Mouse (Mus musculus) thymus, adult 2 months (tissue): ENCODE data around the gene Prdm16. TPM values are rescaled to one million over a fixed set of nuclear protein-coding genes. Genes with fewer than 3 reads are reported as not detected.

ENCODE experiments used
- DNase-seq: peaks from one replicate; pipeline ENCODE4 v3.0.0; 2021
- H3K27ac ChIP-seq: fragments of 200-500 bp; 2 replicates; pipeline ENCODE4 v1.5.1; 2012; ENCODE audit warnings: low read length, control low read depth; ENCODE audit not compliant: control insufficient read depth, insufficient read depth
- H3K27me3 ChIP-seq: fragments of 200-500 bp; 2 replicates; pipeline ENCODE4 v1.6.1; 2012; ENCODE audit warnings: mild to moderate bottlenecking, low read length, moderate library complexity, mixed read lengths; ENCODE audit not compliant: control insufficient read depth, insufficient read depth
- H3K36me3 ChIP-seq: fragments of 200-500 bp; 2 replicates; pipeline ENCODE4 v1.6.1; 2012; ENCODE audit warnings: mild to moderate bottlenecking, low read length, moderate library complexity; ENCODE audit not compliant: control insufficient read depth, insufficient read depth
- H3K4me1 ChIP-seq: fragments of 200-500 bp; replicated peaks from 2 replicates; pipeline ENCODE4 v1.6.1; 2012; ENCODE audit warnings: low read length; ENCODE audit not compliant: control insufficient read depth, insufficient read depth
- H3K4me3 ChIP-seq: fragments of 200-500 bp; 2 replicates; pipeline ENCODE4 v1.5.1; 2012; ENCODE audit warnings: mild to moderate bottlenecking, low read length, control low read depth, moderate library complexity; ENCODE audit not compliant: control insufficient read depth, insufficient read depth
- CTCF ChIP-seq: fragments of 200-500 bp; IDR thresholded peaks from 2 replicates; pipeline ENCODE4 v1.5.1; 2012; ENCODE audit warnings: mild to moderate bottlenecking, control low read depth, low read length, moderate library complexity, borderline replicate concordance; ENCODE audit not compliant: control insufficient read depth, poor library complexity, insufficient read depth; ENCODE audit errors: extremely low read depth
- POLR2A ChIP-seq: fragments of 200-500 bp; IDR thresholded peaks from 2 replicates; pipeline ENCODE4 v1.6.1; 2012; ENCODE audit warnings: mild to moderate bottlenecking, low read length, control low read depth, moderate library complexity; ENCODE audit not compliant: control insufficient read depth, poor library complexity, insufficient read depth; ENCODE audit errors: extremely low read depth
- WGBS: fragments of 180-500 bp; shearing (Covaris S2); methylation state at CpG from one replicate; pipeline ENCODE4 v1.1.7; 2018; 5-methylcytosine and 5-hydroxymethylcytosine counted together
- polyA plus RNA-seq: library from polyadenylated mRNA; depleted of rRNA; stranded (reverse); fragments of >200 nt; gene quantifications from 2 replicates; pipeline ENCODE4 v1.2.3, GENCODE M21; 2012

The Prdm16 gene
- polyA plus RNA-seq, 1 experiment = 4.5 TPM

DNA sequence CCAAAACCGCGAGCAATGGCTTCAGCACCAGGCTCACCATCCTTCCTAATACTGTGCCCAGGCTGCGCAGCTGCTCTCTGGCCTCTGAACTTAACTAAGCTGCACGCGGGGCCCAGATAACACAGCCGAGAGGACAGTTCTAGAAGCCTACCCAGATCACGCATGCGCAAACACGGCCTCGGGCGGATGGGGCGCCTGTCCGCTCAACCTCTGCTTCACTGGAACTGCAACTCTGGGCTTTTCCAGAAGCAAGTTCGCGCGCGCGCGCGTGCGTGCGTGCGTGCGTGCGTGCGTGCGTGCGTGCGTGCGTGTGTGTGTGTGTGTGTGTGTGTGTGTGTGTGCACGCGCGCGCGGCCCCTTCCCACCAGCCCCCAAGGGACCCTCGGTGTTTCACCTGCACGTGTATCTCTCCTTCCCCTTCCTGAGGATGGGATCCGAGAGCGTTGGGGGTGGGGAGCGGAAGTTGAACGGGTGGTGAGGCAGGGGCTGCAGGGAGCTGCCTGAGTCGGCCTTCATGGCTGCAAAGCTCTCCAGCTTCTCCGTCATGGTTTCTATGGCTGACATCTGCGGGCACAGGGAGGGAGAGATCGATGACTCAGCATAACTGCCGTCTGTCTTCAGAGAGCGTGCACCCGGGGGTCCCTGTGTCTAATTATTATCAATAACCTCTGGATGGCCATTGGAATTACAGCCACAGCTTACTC lies 301.8 kb downstream of the Prdm16 start:
- WGBS = 69% methylated on average over 48 of the region's 48 CpGs
- Histone ChIP-seq H3K27me3 (no peaks in the 10 kb centered on the region), H3K27ac (no peak overlapping the region), H3K4me1 (no peaks in the 10 kb centered on the region), H3K4me3 (peak overlapping the region; percentile 54), H3K36me3 (no peaks in the 10 kb centered on the region)
- TF ChIP-seq POLR2A = no peak
- TF ChIP-seq CTCF = no peak
- no peak for DNase-seq

DNA sequence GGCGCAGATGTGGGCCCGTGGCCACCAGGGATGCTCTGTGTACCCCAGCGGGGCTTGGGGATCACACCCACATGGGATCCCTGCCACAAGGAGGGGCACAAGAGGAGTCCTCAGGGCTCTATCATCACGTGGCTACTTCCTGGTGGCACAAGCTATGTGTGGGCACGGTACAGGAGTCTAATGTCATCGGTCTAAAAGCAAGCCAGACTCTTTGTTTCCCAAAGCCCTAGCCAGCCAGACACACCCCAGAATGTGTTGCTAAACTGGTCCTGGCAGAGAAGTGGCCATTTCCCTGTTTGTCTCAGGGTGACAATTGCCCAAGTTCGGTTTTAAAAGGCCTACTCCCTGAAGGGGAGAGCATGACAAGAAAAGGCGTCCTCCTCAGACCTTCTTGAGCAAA lies 303.4 kb downstream of the Prdm16 start:
- Histone ChIP-seq H3K4me3 (no peak overlapping the region), H3K27ac (no peak overlapping the region), H3K27me3 (no peaks in the 10 kb centered on the region), H3K4me1 (no peaks in the 10 kb centered on the region), H3K36me3 (no peaks in the 10 kb centered on the region)
- no peak for DNase-seq
- no peak for TF ChIP-seq CTCF
- no peak for TF ChIP-seq POLR2A
- 76% methylated on average over 8 of the region's 8 CpGs for WGBS

DNA sequence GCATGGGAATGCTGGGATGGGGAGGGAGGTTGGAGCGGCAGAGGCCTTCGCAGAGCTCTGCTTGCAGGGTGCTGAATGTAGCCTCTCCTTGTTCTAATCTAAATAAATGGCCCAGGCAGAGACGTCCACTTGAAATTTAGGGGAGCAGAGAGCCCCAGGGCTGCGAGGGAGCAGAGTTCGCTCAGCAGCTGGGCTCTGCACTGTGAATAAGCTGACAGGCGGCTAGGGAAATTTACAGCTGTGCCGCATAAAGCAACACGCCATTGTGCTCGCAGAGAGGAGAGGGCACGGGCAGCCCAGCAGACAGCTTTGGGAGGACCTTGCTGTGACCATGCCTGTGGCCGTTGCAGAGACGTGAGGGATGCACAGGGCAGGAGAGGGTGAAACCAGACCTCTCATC lies 305.4 kb downstream of the Prdm16 start:
- 92% methylated on average over 12 of the region's 12 CpGs for WGBS
- TF ChIP-seq POLR2A (no peak), CTCF (no peak)
- no peak overlapping the region for H3K27ac ChIP-seq

DNA sequence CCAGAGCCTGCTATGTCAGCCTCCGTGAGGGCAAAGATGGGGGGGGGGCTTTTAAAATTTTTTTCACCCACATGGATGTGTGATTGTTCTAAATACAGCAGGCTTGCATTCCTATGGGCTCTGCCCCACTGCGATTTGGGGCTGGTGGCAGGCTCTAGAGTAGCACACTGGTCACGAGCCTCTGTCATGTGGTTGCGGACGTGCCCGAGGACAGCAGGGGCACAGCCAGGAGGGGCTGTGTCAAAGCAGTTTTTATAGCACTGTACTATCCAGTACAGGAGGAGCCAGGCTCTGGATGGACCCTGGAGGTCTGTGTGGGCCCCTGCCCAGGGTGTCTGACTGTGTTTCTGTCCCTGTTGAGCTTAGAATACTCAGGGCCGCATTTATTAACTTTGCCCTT lies 306.7 kb downstream of the Prdm16 start:
- Histone ChIP-seq H3K36me3 (no peaks in the 10 kb centered on the region), H3K4me3 (no peak overlapping the region), H3K27ac (no peak overlapping the region), H3K4me1 (no peaks in the 10 kb centered on the region), H3K27me3 (no peaks in the 10 kb centered on the region)
- no peak for DNase-seq
- TF ChIP-seq POLR2A (no peak), CTCF (no peak)
- 97% methylated on average over 7 of the region's 7 CpGs for WGBS

More for the DNA sequence above, 305.4 kb downstream of the Prdm16 start:
- H3K4me1 ChIP-seq = no peaks in the 10 kb centered on the region
- no peaks in the 10 kb centered on the region for H3K27me3 ChIP-seq
- no peak for DNase-seq
- H3K4me3 ChIP-seq = no peak overlapping the region
- H3K36me3 ChIP-seq = no peaks in the 10 kb centered on the region

DNA sequence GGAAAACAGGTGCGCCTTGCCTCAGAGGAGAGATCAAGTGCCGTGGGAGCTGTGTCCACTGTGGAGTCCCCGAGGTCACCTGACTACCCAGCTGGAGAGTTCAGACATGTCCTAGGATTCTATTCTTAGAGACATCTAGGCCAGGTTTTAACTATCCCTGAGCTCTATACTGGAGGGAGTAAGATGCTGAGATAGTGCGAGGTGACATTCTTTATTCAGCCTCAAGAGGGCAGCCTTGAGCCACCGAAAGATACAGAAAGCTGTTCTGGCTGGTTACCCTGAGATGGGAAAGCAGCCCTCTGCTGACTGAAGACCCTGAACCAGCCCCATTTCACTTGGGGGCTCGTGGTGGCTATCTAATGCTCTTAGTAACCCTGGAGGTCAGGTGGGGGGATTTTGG lies 307.8 kb downstream of the Prdm16 start:
- no peaks in the 10 kb centered on the region for H3K36me3 ChIP-seq
- TF ChIP-seq CTCF (no peak), POLR2A (no peak)
- DNase-seq = peak; percentile 51
- no peak overlapping the region for H3K27ac ChIP-seq
- 33% methylated on average over 6 of the region's 6 CpGs for WGBS
- no peaks in the 10 kb centered on the region for H3K4me1 ChIP-seq
- no peak overlapping the region for H3K4me3 ChIP-seq
- H3K27me3 ChIP-seq = no peaks in the 10 kb centered on the region

DNA sequence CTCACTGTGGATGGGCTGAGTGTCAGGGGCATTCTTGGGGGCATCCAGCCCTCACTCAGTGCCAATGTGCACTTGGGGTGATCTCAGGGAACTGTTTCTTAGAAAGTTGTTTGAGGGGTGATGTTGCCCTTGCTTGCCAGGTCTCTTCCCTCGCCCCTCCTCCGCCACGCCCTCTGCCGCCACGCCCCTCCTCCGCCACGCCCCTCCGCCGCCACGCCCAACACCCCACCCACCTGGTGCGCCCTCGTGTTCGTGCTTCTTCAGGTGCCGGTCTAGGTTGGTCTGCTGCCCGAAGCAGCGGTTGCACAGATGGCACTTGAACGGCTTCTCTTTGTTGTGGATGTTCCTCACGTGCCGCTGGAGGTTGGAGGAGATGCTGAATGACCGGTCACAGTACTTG lies 308.2 kb downstream of the Prdm16 start:
- Histone ChIP-seq H3K36me3 (no peaks in the 10 kb centered on the region), H3K27me3 (no peaks in the 10 kb centered on the region), H3K4me3 (no peak overlapping the region), H3K4me1 (no peaks in the 10 kb centered on the region), H3K27ac (no peak overlapping the region)
- TF ChIP-seq CTCF (no peak), POLR2A (no peak)
- DNase-seq = no peak
- 77% methylated on average over 20 of the region's 20 CpGs for whole genome bisulfite sequencing

DNA sequence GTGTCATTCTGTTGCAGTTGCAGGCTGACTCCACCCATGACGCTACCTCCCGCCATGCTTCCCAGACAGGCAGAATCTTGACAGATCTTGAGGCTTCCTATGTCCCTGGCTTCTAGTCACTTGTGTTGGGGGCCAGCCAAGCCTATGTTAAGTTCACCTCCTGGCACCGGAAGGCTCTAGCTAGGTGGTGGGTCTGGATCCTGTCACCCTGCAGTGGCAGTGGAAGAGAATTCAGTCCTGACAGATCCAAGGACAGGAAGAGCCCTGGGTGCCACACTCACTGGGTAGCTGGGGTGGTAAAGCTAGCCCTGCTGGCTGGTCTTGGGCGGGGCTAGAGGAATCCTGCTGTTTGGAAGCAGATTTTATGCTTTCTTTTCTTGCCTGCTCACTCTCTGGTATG lies 311.3 kb downstream of the Prdm16 start:
- H3K27ac ChIP-seq = no peak overlapping the region
- H3K4me1 ChIP-seq = no peaks in the 10 kb centered on the region
- H3K27me3 ChIP-seq = no peaks in the 10 kb centered on the region
- WGBS = 90% methylated on average over 4 of the region's 4 CpGs
- no peak for DNase-seq
- no peaks in the 10 kb centered on the region for H3K36me3 ChIP-seq
- H3K4me3 ChIP-seq = no peak overlapping the region
- TF ChIP-seq CTCF = no peak
- no peak for TF ChIP-seq POLR2A

DNA sequence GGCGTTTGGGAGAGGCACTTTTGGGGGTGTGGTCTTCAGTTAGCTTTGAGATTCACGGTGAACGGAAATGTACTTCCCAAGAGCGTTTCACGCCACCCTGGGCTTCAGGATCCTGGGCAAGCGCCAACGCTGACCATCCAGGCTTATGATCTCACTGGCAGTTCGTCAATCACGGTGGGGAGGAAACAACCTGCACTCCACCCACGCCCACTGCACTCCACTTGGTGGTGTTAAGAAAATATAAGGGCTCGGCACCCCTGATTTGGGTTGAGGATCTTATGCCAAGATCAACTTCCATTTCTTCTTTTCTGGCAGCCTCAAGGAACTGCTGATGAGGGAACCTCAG lies 323.1 kb downstream of the Prdm16 start:
- no peak overlapping the region for H3K4me3 ChIP-seq
- H3K4me1 ChIP-seq = no peaks in the 10 kb centered on the region
- TF ChIP-seq CTCF = no peak
- TF ChIP-seq POLR2A = no peak
- no peak overlapping the region for H3K27ac ChIP-seq
- DNase-seq = no peak
- no peaks in the 10 kb centered on the region for H3K27me3 ChIP-seq
- H3K36me3 ChIP-seq = no peaks in the 10 kb centered on the region
- WGBS = 84% methylated on average over 11 of the region's 11 CpGs
